Mouse (Mus musculus) gonadal fat pad, adult 2 months (tissue): Measurements from ENCODE around the gene Cep170. TPM values are rescaled to one million over a fixed set of nuclear protein-coding genes. Genes with fewer than 3 reads are reported as not detected.

Source experiments
- DNase-seq: peaks from one replicate; pipeline ENCODE4 v3.0.0-alpha.2; 2012; ENCODE audit warnings: low read depth
- polyA plus RNA-seq: library from polyadenylated mRNA; depleted of rRNA; stranded (reverse); fragments of >200 nt; gene quantifications from 2 replicates; pipeline ENCODE4 v1.2.3, GENCODE M21; 2012; rRNA removed

The Cep170 gene
- polyA plus RNA-seq, 1 experiment: 9.9 TPM

- no peak for DNase-seq
Measured at GRCm38 (mm10) chr1:176753861-176754718, 59.8 kb downstream of the Cep170 start.

GRCm38 (mm10) chr1:176749708-176750107 is 64.2 kb downstream of the Cep170 start:
- no peak for DNase-seq

- no peak for DNase-seq
Measured at GRCm38 (mm10) chr1:176732834-176733233, 81.0 kb downstream of the Cep170 start.

- no peak for DNase-seq
Measured at GRCm38 (mm10) chr1:176730528-176730927, 83.3 kb downstream of the Cep170 start.

GRCm38 (mm10) chr1:176727372-176727771 is 86.5 kb downstream of the Cep170 start:
- no peak for DNase-seq

GRCm38 (mm10) chr1:176724771-176725170 is 89.1 kb downstream of the Cep170 start:
- no peak for DNase-seq

- no peak for DNase-seq
Measured at GRCm38 (mm10) chr1:176723858-176724713, 89.8 kb downstream of the Cep170 start.

GRCm38 (mm10) chr1:176712436-176712835 is 101.4 kb downstream of the Cep170 start:
- DNase-seq: no peak

GRCm38 (mm10) chr1:176700226-176700625 is 113.6 kb downstream of the Cep170 start:
- no peak for DNase-seq

GRCm38 (mm10) chr1:176699793-176700192 is 114.1 kb downstream of the Cep170 start:
- DNase-seq: no peak

- no peak for DNase-seq
Measured at GRCm38 (mm10) chr1:176698647-176699046, 115.2 kb downstream of the Cep170 start.

- DNase-seq: no peak
Measured at GRCm38 (mm10) chr1:176697091-176697490, 116.8 kb downstream of the Cep170 start.

- no peak for DNase-seq
Measured at GRCm38 (mm10) chr1:176691101-176691500, 122.8 kb downstream of the Cep170 start.

- no peak for DNase-seq
Measured at GRCm38 (mm10) chr1:176688251-176688880, 125.5 kb downstream of the Cep170 start.

Other genes with a start within 250 kb of the Cep170 start
- 3.9 and 4.5 TPM in 2 replicates for gene Sdccag8, start 593 bp upstream of the Cep170 start, polyA plus RNA-seq